Mouse (Mus musculus) ovary, postnatal 14 days (tissue): Measurements from ENCODE around the gene Doc2b.

Experiments
- DNase-seq: peaks from one replicate; pipeline ENCODE4 v3.0.0; 2022; ENCODE audit warnings: low spot score

Gene Doc2b

DNA sequence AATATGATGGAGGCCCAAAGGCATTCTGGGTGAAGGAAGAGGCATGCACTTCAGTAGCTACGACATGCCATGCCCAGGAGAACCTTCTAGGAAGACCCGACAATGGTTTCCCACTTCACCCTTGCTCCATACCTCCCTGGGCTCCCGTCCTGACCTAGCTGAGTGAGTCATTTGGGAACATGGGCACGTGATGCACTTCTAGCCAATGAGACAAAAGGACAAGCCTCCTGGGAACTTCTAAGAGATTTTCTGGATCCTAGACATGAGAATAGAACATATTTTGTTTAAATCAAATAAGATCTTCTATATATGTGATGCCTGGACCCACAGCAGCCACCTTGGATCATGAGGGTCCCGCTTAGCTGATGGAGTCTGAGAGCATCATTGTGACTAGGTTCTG, 3.3 kb downstream of the Doc2b start:
- no peak for DNase-seq

DNA sequence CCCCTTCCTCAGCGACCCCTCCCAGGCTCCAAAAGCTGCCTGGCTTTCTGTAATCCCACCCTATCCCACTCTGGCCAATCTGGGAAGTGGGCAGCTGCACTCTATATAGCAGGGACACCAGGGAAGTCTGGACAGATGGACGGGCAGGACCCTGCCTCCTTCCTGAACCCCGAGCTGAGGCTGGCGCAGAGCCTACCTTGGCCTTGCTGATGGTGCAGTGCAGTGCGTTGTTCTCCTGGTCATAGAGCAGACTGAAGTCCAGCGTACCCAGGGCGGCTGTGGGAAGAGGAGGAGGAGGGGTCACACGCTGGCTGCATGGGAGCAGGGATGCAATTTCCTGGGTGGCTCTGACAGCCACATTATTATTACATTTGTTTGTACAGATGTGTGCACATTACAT, 10.0 kb downstream of the Doc2b start:
- DNase-seq: no peak

DNA sequence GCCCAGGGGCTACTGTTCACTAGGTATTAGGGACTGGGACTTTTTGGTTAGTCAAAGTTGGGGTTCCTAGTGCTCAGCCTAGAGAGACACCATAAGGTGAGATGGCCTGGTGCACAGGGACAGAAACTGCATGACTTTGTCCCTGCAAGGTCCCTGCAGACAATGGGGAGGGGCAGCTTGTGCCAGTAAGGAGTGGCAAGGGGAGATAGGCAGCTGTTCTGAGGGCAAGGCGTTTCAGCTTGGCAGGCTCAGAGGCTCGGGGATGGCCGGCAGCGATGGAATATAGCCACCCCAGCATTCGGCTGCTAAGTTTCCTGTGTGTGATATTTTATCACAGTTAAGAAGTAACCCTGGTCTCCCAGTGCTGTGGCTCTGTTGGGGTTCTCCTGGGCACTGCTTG, 12.1 kb downstream of the Doc2b start:
- DNase-seq: no peak

DNA sequence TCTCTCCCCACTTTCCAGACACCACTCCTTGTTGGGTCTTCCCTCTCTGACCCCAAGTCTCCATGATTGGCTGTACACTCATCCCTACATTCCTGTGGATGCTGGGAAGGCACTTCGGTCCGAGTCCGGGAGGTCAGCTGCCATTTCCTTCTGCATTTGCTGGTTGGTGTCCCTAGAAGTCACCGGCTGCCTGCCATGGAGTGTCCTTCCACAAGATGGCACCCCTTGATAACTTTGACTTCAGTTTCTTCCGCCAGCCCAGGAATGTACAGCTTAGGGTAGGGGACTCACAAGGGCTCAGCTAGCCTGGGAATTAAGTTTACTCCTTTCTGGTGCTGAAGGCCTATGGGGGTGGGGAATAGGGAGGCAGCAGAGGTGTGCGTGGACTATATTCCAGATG, 13.9 kb downstream of the Doc2b start:
- peak; percentile 64 for DNase-seq

DNA sequence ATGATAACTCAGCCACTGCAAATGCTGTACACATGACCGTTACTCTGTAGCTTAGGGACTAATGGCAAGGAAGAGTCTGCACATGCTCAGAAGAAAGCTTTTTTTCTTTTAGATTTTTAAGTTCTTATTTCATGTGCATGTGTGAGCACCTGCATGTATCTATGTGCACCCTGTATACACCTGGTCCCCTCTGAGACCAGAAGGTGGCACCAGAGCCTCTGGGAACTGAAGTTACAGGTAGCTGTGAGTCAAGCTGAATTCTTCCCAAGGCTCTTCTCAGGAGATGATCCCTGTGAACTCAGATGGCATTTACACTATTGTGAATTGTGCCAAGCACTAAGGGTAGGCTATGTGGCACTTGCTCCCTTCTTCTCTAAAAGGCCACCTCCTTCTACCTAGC, 19.9 kb downstream of the Doc2b start:
- DNase-seq: no peak

DNA sequence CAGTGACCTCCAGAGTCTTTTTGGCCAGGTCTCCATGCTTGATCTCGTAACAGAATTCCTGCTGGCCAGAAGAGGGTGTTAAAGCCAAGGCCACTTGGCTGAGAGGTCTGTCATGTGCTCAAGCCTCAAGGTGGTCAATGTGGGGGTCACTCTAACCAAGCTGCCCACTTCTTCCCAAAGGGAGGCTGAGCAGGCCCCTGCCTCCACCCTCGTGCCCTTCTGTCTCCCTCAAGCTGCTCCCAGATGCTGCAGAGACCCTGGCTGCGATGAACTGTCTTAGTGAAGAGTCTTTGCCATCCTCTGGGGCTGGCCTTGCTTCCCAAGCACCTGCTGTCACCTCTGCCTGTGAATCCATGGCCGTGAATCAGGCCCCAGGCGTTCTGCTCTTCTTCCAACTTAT, 23.3 kb downstream of the Doc2b start:
- DNase-seq: no peak

DNA sequence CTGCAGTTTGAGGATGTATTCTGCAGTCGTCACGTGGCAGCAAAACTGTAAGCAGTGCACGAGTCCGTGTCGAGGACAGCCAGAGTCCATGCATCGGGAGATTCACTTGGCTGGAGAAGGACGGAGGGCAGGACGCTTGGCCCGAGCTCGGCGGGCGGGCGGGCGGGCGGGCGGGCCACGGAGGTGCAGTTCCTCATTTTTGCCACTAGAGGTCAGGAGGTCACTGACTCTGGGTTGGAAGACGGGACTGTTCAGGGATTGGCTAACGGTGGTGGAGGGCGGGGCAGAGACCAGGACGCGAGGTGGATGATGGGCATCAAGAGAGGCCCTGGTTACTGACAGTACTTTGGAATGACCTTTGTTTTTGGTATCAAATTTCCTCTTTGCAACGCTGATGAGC, 26.6 kb downstream of the Doc2b start:
- DNase-seq: peak; percentile 85

DNA sequence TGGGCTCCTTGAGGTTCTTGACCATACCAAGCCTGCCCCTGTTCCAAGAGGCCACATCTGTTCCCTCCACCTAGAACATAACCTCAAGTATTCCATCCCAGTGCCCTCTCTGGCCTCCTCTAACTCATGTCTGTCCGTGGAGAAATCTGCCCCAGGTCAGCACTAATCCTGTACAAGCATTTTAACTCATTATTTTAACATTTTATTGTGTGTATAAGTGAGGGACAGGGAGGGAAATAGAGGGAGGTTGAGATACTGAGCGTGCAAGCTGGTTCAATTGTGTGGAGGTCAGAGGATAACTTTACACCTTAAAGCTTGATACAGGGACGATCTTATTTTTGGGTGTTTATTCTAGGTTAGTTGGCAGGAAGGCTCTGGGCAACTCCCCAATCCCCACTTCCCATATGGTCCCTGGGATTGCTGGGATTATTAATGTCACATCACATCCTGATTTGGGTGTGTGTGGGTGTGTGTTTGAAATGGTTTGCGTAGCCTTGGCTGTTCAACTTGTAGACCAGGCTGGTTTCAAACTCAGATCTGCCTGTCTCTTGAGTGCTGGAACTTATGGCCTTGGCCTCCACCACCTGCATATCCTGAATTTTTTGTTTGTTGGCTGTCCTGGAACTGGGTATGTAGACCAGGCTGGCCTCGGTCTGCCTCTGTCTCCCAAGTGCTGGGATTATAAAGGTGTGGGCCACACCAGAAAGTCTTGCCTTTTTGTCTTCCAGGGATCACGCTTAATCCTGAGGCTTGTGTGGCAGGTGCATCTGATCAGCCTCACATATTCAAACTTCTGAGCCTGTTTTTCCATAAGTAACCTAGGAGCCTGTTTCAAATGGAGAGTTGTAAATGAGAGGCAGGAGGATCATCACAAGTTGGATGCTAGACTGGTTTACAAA, 27.5 kb downstream of the Doc2b start:
- DNase-seq: no peak

DNA sequence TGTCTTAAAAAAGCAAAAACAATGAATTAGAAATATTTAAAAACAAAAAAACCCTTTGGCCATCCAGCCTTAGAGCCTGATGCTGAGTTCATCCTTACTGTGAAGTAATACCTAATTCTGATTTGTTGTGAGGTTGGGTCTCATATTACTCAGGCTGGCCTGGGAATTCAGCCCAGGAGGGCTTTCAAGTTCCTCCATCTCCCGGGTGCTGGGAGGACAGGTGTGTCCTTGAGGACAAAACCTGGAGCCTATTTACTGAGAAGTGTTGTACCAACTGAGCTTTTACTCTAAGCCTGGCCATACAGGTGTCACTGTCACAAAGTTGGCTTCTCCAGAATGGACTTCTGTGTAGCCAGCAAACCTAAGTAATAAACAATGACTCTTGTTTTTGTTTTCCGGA, 28.8 kb downstream of the Doc2b start:
- DNase-seq: no peak

DNA sequence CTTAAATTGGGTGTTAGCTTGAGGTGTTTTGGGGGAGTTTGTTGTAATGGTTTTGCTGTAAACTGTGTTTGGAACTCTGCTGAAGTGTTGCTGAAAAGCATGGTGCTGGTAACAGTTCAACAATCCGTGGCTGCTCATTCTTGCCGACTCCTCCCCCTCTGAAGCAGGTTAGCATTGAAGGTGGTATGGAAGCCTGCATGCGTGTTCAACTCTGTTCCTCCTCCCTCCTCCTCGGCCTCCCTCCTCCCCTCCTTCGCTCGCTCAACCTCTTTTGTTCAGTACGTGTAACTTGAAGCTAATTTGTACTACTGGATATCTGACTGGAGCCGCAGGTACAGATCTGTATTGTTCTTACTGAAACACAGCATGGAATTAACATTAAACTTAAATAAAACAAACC, 30.7 kb downstream of the Doc2b start:
- DNase-seq: no peak

DNA sequence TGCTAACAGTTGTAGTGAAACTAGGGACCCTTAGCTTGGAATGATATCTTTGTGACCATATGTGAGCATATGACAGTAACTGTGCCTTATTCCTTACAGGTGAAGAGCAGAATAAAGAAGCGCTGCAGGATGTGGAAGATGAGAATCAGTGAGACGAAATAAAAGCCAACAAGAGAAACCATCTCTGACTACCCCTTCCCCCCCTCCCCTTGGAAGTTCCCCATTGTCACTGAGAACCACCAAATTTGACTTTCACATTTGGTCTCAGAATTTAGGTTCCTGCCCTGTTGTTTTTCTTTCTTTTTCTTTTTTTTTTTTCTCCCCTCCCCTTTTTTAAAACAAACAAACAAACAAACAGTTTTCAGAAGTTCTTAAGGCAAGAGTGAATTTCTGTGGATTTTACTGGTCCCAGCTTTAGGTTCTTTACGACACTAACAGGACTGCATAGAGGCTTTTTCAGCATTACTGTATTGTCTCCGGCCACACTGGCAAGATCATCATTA, 31.3 kb downstream of the Doc2b start:
- no peak for DNase-seq

DNA sequence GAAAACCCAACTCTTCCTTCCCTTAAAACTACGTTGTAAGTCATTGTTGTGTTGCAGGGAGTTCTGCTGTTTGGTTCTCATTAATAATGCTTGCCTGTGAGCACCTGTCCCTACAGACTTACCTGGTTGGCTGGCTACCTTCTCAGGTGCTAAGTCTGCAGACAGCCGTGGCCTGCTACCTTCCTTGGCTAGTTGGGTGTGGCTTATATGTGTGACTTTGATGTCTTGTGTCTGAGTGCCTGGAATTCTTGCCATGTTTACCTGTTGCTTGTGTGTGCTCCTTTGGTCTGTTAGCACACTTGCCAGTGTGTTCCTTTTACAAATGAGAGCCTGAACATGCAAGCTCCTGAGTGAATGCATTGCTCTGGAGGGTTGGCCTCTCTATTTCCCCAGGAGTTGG, 33.1 kb downstream of the Doc2b start:
- no peak for DNase-seq

DNA sequence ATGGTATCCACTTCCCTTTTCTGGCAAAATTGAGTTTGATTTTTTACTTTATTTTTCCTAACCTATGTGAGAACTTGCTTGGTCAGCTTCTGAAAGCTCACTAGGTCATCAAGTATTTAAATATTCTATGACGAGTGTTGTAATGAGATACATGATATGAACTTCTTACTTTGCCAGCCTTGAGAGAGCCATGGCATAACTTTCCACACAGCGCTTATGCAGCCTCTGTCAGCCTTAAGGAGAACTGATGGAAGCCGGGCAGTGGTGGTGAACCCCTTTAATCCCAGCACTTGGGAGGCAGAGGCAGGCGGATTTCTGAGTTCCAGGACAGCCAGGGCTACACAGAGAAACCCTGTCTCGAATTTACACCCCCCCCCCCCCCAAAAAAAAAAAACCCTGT, 35.1 kb downstream of the Doc2b start:
- DNase-seq: no peak

DNA sequence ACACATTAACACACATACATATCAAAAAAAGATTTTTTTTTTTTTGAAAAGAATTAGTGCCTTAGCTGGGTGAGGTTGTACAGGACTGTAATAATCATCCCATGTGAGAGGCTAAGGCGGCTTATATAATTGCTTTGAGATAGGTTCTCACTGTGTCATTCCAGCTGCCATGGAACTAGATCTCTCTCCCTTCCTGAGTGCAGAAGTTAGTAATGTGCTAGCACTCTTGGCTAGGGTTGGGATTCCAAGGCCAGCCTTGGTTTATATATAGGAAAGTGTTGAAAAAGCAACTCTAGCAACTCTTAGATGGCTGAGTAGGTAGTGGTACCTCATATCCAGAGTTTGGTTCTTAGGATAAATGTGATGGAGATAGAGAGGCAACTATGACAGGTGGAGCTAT, 37.3 kb downstream of the Doc2b start:
- DNase-seq: no peak

DNA sequence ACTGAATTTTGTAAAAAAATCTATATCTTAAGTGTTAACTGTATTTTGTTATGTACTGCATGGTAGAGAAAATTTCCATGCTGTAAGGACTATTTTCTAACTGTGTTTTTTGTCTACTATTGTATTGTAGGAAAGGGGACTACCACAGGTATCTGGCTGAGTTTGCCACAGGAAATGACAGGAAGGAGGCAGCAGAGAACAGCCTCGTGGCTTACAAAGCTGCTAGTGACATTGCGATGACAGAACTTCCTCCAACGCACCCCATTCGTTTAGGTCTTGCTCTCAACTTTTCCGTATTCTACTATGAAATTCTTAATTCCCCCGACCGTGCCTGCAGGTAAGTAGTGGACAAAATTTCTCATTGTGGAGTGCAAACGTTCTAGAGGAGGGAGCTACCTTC, 39.2 kb downstream of the Doc2b start:
- no peak for DNase-seq

DNA sequence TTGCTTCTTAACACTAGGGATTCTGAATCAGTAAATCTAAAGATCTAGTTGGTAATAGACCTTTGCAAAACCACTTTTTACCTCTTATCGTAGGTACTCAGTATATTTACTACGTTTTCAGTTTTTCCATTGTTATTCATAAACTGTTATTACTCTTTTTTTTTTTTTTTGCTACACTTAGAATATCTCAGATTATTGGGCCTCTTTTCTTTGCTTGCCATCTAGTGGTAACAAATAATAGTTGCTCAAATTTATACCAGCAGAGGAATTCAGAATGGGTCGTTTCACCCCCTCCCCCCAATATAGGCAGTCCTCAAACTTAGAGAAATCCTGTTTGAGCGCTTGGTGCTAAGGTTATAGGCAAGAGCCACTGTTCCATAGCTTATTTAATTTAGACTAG, 44.8 kb downstream of the Doc2b start:
- DNase-seq: no peak

DNA sequence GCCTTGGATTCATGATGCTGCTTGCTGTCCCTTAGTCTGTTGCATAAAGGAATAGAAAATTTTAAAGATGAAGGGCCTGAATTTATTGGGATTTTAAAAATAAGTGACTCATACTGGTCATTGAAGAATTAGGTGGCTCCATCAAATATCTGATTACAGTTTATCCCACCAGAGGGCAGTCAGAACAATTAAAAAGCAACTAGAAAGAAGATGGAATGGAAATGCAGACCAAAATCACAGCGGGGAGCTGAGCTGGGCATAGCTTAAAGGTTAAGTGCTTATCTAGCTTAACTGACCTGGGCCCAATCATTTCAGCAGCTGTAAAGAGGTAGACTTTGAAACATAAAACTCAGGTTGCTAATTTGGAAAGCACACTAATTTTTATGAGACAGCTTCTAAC, 45.3 kb downstream of the Doc2b start:
- DNase-seq: no peak

DNA sequence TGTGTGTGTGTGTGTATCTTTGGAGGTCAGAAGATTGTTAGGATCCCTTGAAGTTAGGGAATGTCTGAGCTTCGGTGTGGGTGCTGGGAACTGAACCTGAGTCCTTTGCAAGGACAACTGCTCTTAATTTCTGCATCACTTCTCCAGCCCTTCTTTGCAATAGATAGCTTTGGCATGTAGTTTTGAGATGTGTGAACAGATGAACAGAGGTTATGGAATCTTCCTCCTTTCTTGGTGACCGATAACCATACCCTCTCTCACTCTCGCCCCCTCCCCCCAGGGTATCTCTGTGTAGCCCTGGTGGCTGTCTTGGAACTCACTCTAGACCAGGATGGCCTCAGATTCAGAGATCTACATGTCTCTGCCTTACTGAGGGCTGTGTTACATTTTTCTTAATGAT, 51.1 kb downstream of the Doc2b start:
- DNase-seq: no peak

DNA sequence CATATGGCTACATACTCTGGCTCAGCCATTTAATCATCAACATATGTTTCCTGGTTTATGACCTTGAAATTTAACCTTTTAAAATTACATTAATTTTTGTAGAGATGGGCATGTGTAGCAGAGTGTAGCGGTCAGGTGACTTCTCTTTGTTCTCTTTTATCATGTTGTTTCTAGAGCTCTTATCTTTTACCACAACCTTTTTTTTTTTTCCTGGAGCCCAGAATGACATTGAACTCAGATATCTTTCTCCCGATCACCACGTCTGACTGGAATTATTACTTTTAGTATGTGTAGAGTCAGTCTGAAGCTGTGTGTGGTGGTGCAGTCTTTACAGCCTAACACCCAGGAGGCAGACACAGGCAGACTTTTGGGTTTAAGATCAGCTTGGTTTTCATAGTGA, 54.2 kb downstream of the Doc2b start:
- no peak for DNase-seq

DNA sequence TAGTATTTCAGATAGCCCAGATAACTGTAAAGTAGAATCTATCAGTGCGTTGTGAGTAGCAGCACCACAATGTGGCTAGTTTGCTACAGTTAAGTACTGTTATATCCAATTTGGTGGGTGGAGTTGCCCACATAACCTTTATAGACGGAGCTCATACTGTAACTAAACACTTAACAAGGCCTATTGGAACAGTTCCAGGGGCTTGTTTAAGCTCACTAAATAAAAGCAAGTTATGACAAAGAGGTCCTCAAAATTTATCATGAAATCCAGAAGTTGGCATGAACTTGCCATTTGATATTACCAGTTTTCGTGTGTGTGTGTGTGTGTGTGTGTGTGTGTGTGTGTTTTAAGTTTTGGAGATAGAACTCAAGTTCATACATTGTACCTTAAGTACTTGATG, 55.6 kb downstream of the Doc2b start:
- no peak for DNase-seq

DNA sequence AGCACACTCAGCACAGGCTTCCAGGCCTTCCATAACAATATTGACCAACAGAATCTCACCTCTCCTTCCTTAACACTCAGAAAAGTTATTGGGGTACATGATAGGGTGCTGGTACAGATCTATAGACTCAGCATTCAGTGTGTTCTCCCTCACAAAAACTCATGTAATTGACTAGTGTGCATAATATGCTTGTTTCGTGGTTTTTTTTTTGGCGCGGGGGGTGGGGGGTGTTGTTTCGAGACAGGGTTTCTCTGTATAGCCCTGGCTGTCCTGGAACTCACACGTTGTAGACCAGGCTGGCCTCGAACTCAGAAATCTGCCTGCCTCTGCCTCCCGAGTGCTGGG, 57.4 kb downstream of the Doc2b start:
- no peak for DNase-seq

DNA sequence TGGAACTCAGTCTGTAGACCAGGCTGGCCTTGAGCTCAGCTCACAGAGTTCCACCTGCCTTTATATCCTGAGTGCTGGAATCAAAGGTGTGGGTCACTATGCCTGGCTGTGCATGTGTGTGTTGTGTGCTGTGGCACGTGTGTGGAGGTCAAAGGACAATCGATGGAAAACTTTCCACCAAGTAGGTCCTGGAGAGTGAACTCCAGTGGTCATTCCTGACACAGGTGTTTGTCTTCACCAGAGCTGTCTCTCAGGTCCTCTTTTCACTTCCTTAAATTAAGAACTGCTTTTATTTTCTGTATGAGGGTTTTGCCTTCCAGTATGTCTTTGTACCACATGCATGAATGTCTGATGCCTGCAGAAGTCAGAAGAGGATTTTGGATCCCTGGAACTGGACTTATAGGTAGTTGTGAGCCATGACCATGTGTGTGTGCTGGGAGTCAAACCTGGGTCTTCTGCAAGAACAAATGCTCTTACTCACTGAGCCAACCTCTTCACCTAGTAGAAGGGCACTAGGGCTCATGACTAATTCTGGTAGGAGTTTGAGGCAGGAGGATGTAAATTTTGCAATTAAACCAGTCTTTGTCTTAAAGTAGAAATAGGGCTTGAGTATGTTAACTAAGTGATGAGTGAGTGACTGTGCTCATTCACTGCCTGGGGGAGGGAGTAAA, 57.9 kb downstream of the Doc2b start:
- no peak for DNase-seq

DNA sequence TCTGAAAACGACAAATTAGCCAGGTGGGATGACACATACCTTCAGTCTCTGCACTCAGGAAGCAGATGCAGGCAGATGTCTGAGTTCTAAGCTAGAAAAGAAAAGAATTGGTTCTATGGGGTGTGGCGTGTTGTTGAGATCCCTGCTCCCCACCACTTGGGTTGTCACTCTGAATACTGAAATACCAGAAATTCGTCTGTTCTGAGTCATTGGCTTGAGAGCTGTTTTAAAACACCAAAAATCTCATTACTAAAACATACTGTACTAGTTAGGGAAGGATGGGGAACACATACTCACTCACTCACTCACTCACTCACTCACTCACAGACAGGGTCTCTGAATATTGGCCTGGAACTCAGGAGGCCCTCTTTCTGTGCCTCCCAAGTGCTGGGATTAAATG, 58.9 kb downstream of the Doc2b start:
- no peak for DNase-seq
